Mouse (Mus musculus): Measurements from ENCODE around the gene Pik3c2a. TPM values are rescaled to one million over a fixed set of nuclear protein-coding genes. Genes with fewer than 3 reads are reported as not detected.

Pik3c2a gene
- polyA plus RNA-seq, 1 experiment from 2014 or later = 24.2 TPM

DNA sequence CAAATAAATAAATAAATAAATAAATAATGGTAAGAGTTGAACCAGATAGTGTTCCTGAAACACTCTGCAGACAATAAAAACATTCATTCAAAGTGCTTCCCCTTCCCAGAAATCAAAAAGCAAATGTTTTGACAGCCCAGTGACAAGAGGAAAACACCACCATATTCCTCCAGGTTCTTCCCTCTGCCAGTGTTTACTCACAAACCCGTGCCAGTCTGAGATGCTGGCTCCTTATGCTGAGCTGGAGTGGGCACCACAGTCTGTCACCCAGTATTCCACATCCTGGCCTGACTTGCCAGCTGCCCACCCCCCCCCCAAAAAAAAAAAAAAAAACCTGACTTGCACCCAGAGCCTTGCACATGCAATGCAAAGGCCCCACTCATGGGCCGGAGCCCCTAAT, 144.4 kb downstream of the Pik3c2a start:
- no peak for ATAC-seq (ENCODE audit: insufficient number of reproducible peaks, insufficient read depth, low FRiP score, low read depth)
- no peaks in the 10 kb centered on the region for H3K27me3 ChIP-seq (ENCODE audit: control insufficient read depth, insufficient read depth, low read length)
- H3K4me3 ChIP-seq (ENCODE audit: control insufficient read depth in 1 of 2, insufficient read depth in 1 of 2, low read depth in 1 of 2, low read length in 2 of 2) = no peak overlapping the region
- H3K36me3 ChIP-seq (ENCODE audit: control insufficient read depth, insufficient read depth, low read length) = no peaks in the 10 kb centered on the region
- 83% methylated on average over 2 of the region's 2 CpGs for WGBS
- H3K9ac ChIP-seq (ENCODE audit: low read length) = no peak overlapping the region
- H3K4me1 ChIP-seq (ENCODE audit: control insufficient read depth in 2 of 2, insufficient read depth in 2 of 2, low read length in 2 of 2) = peaks cover 14 to 16% of the 10 kb centered on the region in 2 experiments
- H3K27ac ChIP-seq (replicated peaks in 1 of 2; ENCODE audit: control insufficient read depth in 1 of 2, insufficient read depth in 1 of 2, low read depth in 2 of 2, low read length in 2 of 2) = no peak overlapping the region
- H3K9me3 ChIP-seq (ENCODE audit: control insufficient read depth, low read length) = no peaks in the 10 kb centered on the region
- H3K4me2 ChIP-seq (ENCODE audit: low read length) = no peak overlapping the region

DNA sequence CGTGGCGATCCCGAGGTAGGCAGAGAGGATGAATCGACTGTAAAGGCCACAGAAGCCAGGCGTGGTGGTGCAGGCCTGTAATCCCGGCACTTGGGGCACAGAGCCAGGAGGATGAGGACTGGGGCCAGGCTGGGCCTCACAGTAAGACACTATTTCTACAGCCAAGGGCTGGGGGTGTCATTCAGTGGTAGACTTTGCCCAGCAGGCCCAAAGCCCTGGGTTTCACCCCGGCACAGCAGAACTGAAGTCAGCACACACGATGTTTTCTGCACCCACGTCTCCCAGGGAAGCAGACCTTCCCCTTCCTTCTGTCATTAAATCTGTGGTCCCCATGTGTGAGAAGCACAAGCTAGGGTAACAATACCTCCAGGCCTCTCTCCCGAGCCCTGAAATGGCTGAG, 144.9 kb downstream of the Pik3c2a start:
- no peak overlapping the region for H3K4me2 ChIP-seq (ENCODE audit: low read length)
- H3K4me3 ChIP-seq (ENCODE audit: control insufficient read depth in 1 of 2, insufficient read depth in 1 of 2, low read depth in 1 of 2, low read length in 2 of 2) = no peak overlapping the region
- 68% methylated on average over 10 of the region's 10 CpGs for WGBS
- no peak overlapping the region for H3K9ac ChIP-seq (ENCODE audit: low read length)
- H3K27ac ChIP-seq (replicated peaks in 1 of 2; ENCODE audit: control insufficient read depth in 1 of 2, insufficient read depth in 1 of 2, low read depth in 2 of 2, low read length in 2 of 2) = no peak overlapping the region
- H3K9me3 ChIP-seq (ENCODE audit: control insufficient read depth, low read length) = no peaks in the 10 kb centered on the region
- peaks cover 11 to 14% of the 10 kb centered on the region in 2 experiments for H3K4me1 ChIP-seq (ENCODE audit: control insufficient read depth in 2 of 2, insufficient read depth in 2 of 2, low read length in 2 of 2)
- ATAC-seq (ENCODE audit: insufficient number of reproducible peaks, insufficient read depth, low FRiP score, low read depth) = no peak
- no peaks in the 10 kb centered on the region for H3K27me3 ChIP-seq (ENCODE audit: control insufficient read depth, insufficient read depth, low read length)
- H3K36me3 ChIP-seq (ENCODE audit: control insufficient read depth, insufficient read depth, low read length) = no peaks in the 10 kb centered on the region

DNA sequence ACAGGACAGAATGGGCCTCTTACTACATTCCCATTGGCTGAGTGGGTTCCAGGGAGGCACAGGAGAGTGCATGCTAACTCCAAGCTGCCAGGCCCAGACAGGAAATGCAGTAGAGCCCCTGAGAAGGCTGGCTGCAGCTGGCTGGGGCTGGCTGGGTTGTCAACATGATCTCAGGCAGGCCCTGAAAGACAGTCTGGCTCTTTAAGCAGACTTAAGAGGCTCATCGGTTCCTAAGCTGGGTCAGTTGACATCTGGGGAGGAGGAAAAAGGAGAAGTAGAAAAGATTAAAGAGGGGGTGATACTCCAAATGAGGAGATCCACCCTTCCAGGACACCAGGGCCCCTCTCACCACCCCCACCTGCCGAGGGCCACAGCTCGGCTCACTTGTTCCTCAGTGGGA, 148.3 kb downstream of the Pik3c2a start:
- no peaks in the 10 kb centered on the region for H3K36me3 ChIP-seq (ENCODE audit: control insufficient read depth, insufficient read depth, low read length)
- no peak overlapping the region for H3K9ac ChIP-seq (ENCODE audit: low read length)

DNA sequence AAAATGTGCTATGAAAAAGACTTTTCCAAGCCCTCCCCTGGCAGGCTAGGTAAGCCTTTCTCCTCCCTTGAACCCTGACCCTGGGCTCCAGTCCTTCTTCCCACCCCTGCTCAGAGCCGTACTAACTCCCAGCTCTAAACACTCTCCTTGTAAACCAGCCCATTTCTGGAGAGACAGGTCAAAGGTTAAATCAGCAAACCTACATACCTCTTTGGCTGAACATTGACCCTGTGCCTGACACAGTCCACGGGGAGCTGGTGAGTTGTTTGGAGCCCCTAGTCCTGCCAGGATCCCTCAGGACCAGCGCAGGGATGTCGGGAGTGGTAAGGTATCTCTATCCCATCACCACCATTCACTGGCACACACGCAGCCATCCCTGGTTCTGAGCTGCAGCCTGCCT, 150.9 kb downstream of the Pik3c2a start:
- no peak for ATAC-seq (ENCODE audit: insufficient number of reproducible peaks, insufficient read depth, low FRiP score, low read depth)
- H3K4me1 ChIP-seq (ENCODE audit: control insufficient read depth in 2 of 2, insufficient read depth in 2 of 2, low read length in 2 of 2) = peaks cover 15 to 22% of the 10 kb centered on the region in 2 experiments
- 52% methylated on average over 5 of the region's 5 CpGs for WGBS
- no peak overlapping the region for H3K4me2 ChIP-seq (ENCODE audit: low read length)
- H3K4me3 ChIP-seq (ENCODE audit: control insufficient read depth in 1 of 2, insufficient read depth in 1 of 2, low read depth in 1 of 2, low read length in 2 of 2) = no peak overlapping the region
- H3K9me3 ChIP-seq (ENCODE audit: control insufficient read depth, low read length) = no peaks in the 10 kb centered on the region
- no peak overlapping the region for H3K9ac ChIP-seq (ENCODE audit: low read length)
- no peaks in the 10 kb centered on the region for H3K36me3 ChIP-seq (ENCODE audit: control insufficient read depth, insufficient read depth, low read length)
- no peaks in the 10 kb centered on the region for H3K27me3 ChIP-seq (ENCODE audit: control insufficient read depth, insufficient read depth, low read length)
- H3K27ac ChIP-seq (replicated peaks in 1 of 2; ENCODE audit: control insufficient read depth in 1 of 2, insufficient read depth in 1 of 2, low read depth in 2 of 2, low read length in 2 of 2) = no peak overlapping the region

More for the DNA sequence above, 148.3 kb downstream of the Pik3c2a start:
- no peak for ATAC-seq (ENCODE audit: insufficient number of reproducible peaks, insufficient read depth, low FRiP score, low read depth)
- Histone ChIP-seq H3K4me2 (ENCODE audit: low read length) (no peak overlapping the region), H3K27me3 (ENCODE audit: control insufficient read depth, insufficient read depth, low read length) (no peaks in the 10 kb centered on the region), H3K4me1 (ENCODE audit: control insufficient read depth in 2 of 2, insufficient read depth in 2 of 2, low read length in 2 of 2) (peaks cover 11 to 14% of the 10 kb centered on the region in 2 experiments), H3K4me3 (ENCODE audit: control insufficient read depth in 1 of 2, insufficient read depth in 1 of 2, low read depth in 1 of 2, low read length in 2 of 2) (no peak overlapping the region), H3K27ac (replicated peaks in 1 of 2; ENCODE audit: control insufficient read depth in 1 of 2, insufficient read depth in 1 of 2, low read depth in 2 of 2, low read length in 2 of 2) (no peak overlapping the region), H3K9me3 (ENCODE audit: control insufficient read depth, low read length) (no peaks in the 10 kb centered on the region)
- WGBS = 46% methylated on average over 3 of the region's 3 CpGs

DNA sequence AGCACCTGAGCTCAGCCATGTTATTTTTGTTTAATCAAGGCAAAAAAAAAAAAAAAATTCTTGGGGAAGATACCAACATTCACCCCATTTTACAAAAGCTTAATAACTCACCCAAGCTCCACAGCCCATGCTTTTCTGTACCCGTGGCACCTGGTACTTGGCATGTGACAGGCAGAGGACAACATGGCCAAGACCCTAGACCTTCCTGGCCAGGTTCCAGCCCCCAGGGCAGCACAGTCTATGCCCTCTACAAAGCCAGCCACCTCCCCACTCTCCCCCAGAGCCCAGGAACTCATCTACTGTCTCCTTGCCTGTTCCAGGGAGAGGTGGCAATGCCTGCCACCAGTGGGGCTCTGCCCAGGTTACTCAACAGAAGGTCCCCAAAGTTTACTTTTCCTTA, 152.7 kb downstream of the Pik3c2a start:
- no peaks in the 10 kb centered on the region for H3K36me3 ChIP-seq (ENCODE audit: control insufficient read depth, insufficient read depth, low read length)
- H3K9me3 ChIP-seq (ENCODE audit: control insufficient read depth, low read length) = no peaks in the 10 kb centered on the region
- H3K9ac ChIP-seq (ENCODE audit: low read length) = no peak overlapping the region
- 58% methylated on average over 1 of the region's 1 CpGs for WGBS
- no peak overlapping the region for H3K4me2 ChIP-seq (ENCODE audit: low read length)
- no peak for ATAC-seq (ENCODE audit: insufficient number of reproducible peaks, insufficient read depth, low FRiP score, low read depth)
- no peak overlapping the region for H3K4me3 ChIP-seq (ENCODE audit: control insufficient read depth in 1 of 2, insufficient read depth in 1 of 2, low read depth in 1 of 2, low read length in 2 of 2)
- no peak overlapping the region for H3K27ac ChIP-seq (replicated peaks in 1 of 2; ENCODE audit: control insufficient read depth in 1 of 2, insufficient read depth in 1 of 2, low read depth in 2 of 2, low read length in 2 of 2)
- H3K4me1 ChIP-seq (ENCODE audit: control insufficient read depth in 2 of 2, insufficient read depth in 2 of 2, low read length in 2 of 2) = peaks cover 32 to 37% of the 10 kb centered on the region in 2 experiments
- H3K27me3 ChIP-seq (ENCODE audit: control insufficient read depth, insufficient read depth, low read length) = no peaks in the 10 kb centered on the region

DNA sequence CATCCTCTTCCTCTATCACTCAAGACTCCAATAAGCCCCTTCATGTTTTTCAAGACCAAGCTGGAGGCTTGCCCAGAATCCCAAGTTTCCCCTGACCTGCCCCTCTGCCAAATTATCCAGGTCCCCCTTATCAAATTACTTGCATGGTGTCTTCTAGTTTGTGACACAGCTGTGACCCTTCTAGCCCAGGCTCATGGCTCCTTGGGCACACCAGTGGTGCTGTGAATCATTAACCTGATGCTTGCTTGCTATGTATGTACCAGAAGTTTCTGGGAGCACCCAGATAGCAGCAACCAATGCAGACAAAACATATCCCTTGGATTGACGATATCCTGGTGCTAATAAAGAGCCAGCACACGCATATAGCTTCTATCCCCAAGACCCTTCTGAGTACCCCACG, 154.3 kb downstream of the Pik3c2a start:
- ATAC-seq (ENCODE audit: insufficient number of reproducible peaks, insufficient read depth, low FRiP score, low read depth) = no peak
- Histone ChIP-seq H3K4me2 (ENCODE audit: low read length) (no peak overlapping the region), H3K9me3 (ENCODE audit: control insufficient read depth, low read length) (no peaks in the 10 kb centered on the region), H3K4me3 (ENCODE audit: control insufficient read depth in 1 of 2, insufficient read depth in 1 of 2, low read depth in 1 of 2, low read length in 2 of 2) (no peak overlapping the region), H3K4me1 (ENCODE audit: control insufficient read depth in 2 of 2, insufficient read depth in 2 of 2, low read length in 2 of 2) (peaks cover 29% of the 10 kb centered on the region in 2 experiments), H3K36me3 (ENCODE audit: control insufficient read depth, insufficient read depth, low read length) (no peaks in the 10 kb centered on the region), H3K9ac (ENCODE audit: low read length) (no peak overlapping the region), H3K27ac (replicated peaks in 1 of 2; ENCODE audit: control insufficient read depth in 1 of 2, insufficient read depth in 1 of 2, low read depth in 2 of 2, low read length in 2 of 2) (no peak overlapping the region), H3K27me3 (ENCODE audit: control insufficient read depth, insufficient read depth, low read length) (no peaks in the 10 kb centered on the region)
- WGBS = 93% methylated on average over 3 of the region's 3 CpGs

DNA sequence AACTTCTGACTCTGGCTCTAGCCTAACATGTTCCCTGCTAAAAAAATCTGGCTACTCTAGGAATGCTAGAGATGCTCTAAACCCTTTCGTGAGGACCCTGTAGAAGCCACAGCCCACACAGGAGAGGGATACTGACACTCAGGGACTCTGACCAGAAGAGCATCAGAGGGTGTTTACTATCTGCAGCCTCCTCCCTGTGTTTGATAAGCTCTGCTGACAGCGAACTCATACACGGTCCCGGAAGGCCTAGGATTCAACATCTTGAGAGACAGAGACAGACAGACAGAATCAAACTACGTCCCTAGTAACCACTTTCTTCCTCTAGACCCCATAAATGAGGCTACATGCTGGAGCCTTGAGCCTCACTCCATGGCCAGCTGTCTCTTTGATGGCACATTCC, 155.3 kb downstream of the Pik3c2a start:
- 49% methylated on average over 5 of the region's 5 CpGs for WGBS
- no peak overlapping the region for H3K4me2 ChIP-seq (ENCODE audit: low read length)
- H3K9me3 ChIP-seq (ENCODE audit: control insufficient read depth, low read length) = no peaks in the 10 kb centered on the region
- no peaks in the 10 kb centered on the region for H3K27me3 ChIP-seq (ENCODE audit: control insufficient read depth, insufficient read depth, low read length)
- no peak overlapping the region; a peak in 1 of 4 replicates for H3K27ac ChIP-seq (replicated peaks in 1 of 2; ENCODE audit: control insufficient read depth in 1 of 2, insufficient read depth in 1 of 2, low read depth in 2 of 2, low read length in 2 of 2)
- H3K9ac ChIP-seq (ENCODE audit: low read length) = no peak overlapping the region
- no peak for ATAC-seq (ENCODE audit: insufficient number of reproducible peaks, insufficient read depth, low FRiP score, low read depth)
- no peak overlapping the region for H3K4me3 ChIP-seq (ENCODE audit: control insufficient read depth in 1 of 2, insufficient read depth in 1 of 2, low read depth in 1 of 2, low read length in 2 of 2)
- peaks cover 29 to 30% of the 10 kb centered on the region in 2 experiments for H3K4me1 ChIP-seq (ENCODE audit: control insufficient read depth in 2 of 2, insufficient read depth in 2 of 2, low read length in 2 of 2)
- no peaks in the 10 kb centered on the region for H3K36me3 ChIP-seq (ENCODE audit: control insufficient read depth, insufficient read depth, low read length)

Data from heart, embryonic 14.5 days (tissue).